Mouse (Mus musculus) frontal cortex, adult 2 months (tissue): ENCODE results near the gene Catsper4. TPM values are rescaled to one million over a fixed set of nuclear protein-coding genes. Genes with fewer than 3 reads are reported as not detected.

ENCODE experiments used
- DNase-seq, 2 experiments: peaks; one replicate each; pipeline ENCODE4 v3.0.0; 2022; ENCODE audit warnings: low spot score in 1 of 2; ENCODE audit errors: extremely low spot score in 1 of 2
- polyA plus RNA-seq: library from polyadenylated mRNA; depleted of rRNA; stranded (reverse); fragments of >200 nt; gene quantifications from 2 replicates; pipeline ENCODE4 v1.2.3, GENCODE M21; 2012

Catsper4 gene
- polyA plus RNA-seq, 1 experiment, result 0.10 TPM

GRCm38 (mm10) chr4:134251241-134252130, 24.3 kb upstream of the Catsper4 start:
- peak in 1 of 2 experiments; percentile 52 for DNase-seq

- no peak for DNase-seq
Measured at GRCm38 (mm10) chr4:134250930-134251240, 23.7 kb upstream of the Catsper4 start.

- no peak for DNase-seq
Measured at GRCm38 (mm10) chr4:134250116-134250929, 23.1 kb upstream of the Catsper4 start.

- DNase-seq, result peak in 1 of 2 experiments; percentile 73
Measured at GRCm38 (mm10) chr4:134249651-134250050, 22.5 kb upstream of the Catsper4 start.

GRCm38 (mm10) chr4:134246719-134247258, 19.6 kb upstream of the Catsper4 start, which contains the start of gene Gm30191:
Gene Gm30191 (plus strand): TSS chr4:134246935.
- DNase-seq, result no peak

- DNase-seq, result no peak
Measured at GRCm38 (mm10) chr4:134246256-134246655, 19.1 kb upstream of the Catsper4 start.

- DNase-seq, result peak; percentile 90 to 97
Measured at GRCm38 (mm10) chr4:134245148-134245843, 18.1 kb upstream of the Catsper4 start, which contains the start of gene Zfp593. Gene Zfp593 (minus strand): TSS chr4:134245592.

- DNase-seq, result no peak
Measured at GRCm38 (mm10) chr4:134243516-134244250, 16.5 kb upstream of the Catsper4 start, which contains the start of gene E130218I03Rik. Gene E130218I03Rik (plus strand): TSS chr4:134243662.

- no peak for DNase-seq
Measured at GRCm38 (mm10) chr4:134238686-134239085, 11.5 kb upstream of the Catsper4 start.

- no peak for DNase-seq
Measured at GRCm38 (mm10) chr4:134238279-134238651, 11.1 kb upstream of the Catsper4 start, which contains the start of gene Cnksr1. Gene Cnksr1 (minus strand): TSS chr4:134238399.

- no peak for DNase-seq
Measured at GRCm38 (mm10) chr4:134237582-134238278, 10.5 kb upstream of the Catsper4 start.

- DNase-seq, result no peak
Measured at GRCm38 (mm10) chr4:134234876-134235275, 7.7 kb upstream of the Catsper4 start.

GRCm38 (mm10) chr4:134230431-134230830, 3.2 kb upstream of the Catsper4 start:
- no peak for DNase-seq

GRCm38 (mm10) chr4:134222793-134223600, 4.2 kb downstream of the Catsper4 start:
- DNase-seq, result no peak

- no peak for DNase-seq
Measured at GRCm38 (mm10) chr4:134206488-134207053, 20.6 kb downstream of the Catsper4 start.

GRCm38 (mm10) chr4:134203340-134203896, 23.8 kb downstream of the Catsper4 start:
- no peak for DNase-seq

- DNase-seq, result no peak
Measured at GRCm38 (mm10) chr4:134202904-134203303, 24.3 kb downstream of the Catsper4 start, which contains the start of gene Gm7534. Gene Gm7534 (minus strand): TSS chr4:134203004.

GRCm38 (mm10) chr4:134199371-134199770, 27.8 kb downstream of the Catsper4 start:
- no peak for DNase-seq
